Mouse (Mus musculus): ENCODE data around the gene Vrk3.

DNA sequence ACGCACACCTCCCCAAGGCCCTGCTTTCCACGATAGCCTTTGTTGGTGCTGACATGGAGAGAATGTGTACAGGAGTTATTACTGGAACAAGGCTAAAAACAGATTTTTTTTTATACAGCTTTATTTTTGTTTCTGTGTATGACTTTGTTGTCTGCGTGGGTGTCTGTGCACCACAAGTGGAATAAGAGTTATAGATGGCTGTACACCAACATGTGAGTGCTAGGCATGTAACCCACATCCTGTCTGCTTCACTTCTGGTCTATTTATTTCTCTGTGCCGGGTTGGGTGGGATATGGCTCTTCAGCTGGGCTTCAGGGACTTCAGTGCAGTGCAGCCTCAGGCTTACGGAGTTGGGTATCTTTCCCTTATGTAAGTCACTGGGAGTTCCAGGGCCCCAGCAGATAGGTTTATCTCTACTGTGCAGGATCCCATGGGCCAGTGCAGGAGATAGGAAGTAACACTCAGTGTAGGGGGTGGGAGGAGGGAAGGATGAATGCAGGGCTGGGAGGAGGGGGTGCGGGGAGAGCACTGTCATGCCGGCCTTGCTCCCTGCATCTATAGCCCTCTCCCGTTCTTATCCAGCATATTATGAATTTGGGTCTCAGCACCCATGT lies 24.5 kb downstream of the Vrk3 start:
- no peak for TF ChIP-seq EP300 (IDR thresholded peaks at IDR 0.05; ENCODE audit: insufficient read depth, low read depth, low read length)
- no peak for TF ChIP-seq CTCF (IDR thresholded peaks at IDR 0.05)
